Mouse (Mus musculus) neural tube, embryonic 13.5 days (tissue): ENCODE results near the gene Ropn1l. TPM values are rescaled to one million over a fixed set of nuclear protein-coding genes. Genes with fewer than 3 reads are reported as not detected.

Source experiments
- ATAC-seq: fragments of 200-750 bp; cut with Nextera tagmentation; 2 replicates; pipeline ENCODE4 v1.8.0; 2017; ENCODE audit warnings: low read depth, mild to moderate bottlenecking, moderate TSS enrichment, moderate library complexity
- H3K27ac ChIP-seq: fragments of 300-500 bp; sonication (generic); replicated peaks from 2 replicates; pipeline ENCODE4 v1.5.1; 2015; ENCODE audit warnings: moderate library complexity, mild to moderate bottlenecking, inconsistent platforms
- H3K27me3 ChIP-seq: fragments of 300-500 bp; sonication (generic); 2 replicates; pipeline ENCODE4 v1.6.1; 2015; ENCODE audit warnings: mild to moderate bottlenecking, inconsistent platforms
- H3K36me3 ChIP-seq: fragments of 300-500 bp; sonication (generic); 2 replicates; pipeline ENCODE4 v1.6.1; 2015; ENCODE audit warnings: mild to moderate bottlenecking, inconsistent platforms
- H3K4me1 ChIP-seq: fragments of 300-500 bp; sonication (generic); replicated peaks from 2 replicates; pipeline ENCODE4 v1.6.1; 2015; ENCODE audit warnings: inconsistent platforms
- H3K4me2 ChIP-seq: fragments of 300-500 bp; sonication (generic); 2 replicates; pipeline ENCODE4 v1.6.1; 2015; ENCODE audit warnings: inconsistent platforms, mild to moderate bottlenecking, moderate library complexity
- H3K4me3 ChIP-seq: fragments of 300-500 bp; sonication (generic); 2 replicates; pipeline ENCODE4 v1.5.1; 2015; ENCODE audit warnings: mild to moderate bottlenecking, inconsistent platforms
- H3K9ac ChIP-seq: fragments of 300-500 bp; sonication (generic); 2 replicates; pipeline ENCODE4 v1.6.1; 2015; ENCODE audit warnings: moderate library complexity, mild to moderate bottlenecking, inconsistent platforms
- H3K9me3 ChIP-seq: fragments of 300-500 bp; sonication (generic); 2 replicates; pipeline ENCODE4 v1.6.1; 2016; ENCODE audit warnings: inconsistent platforms
- WGBS: fragments of 180-500 bp; shearing (Covaris S2); methylation state at CpG from one replicate; pipeline ENCODE4 v1.1.7; 2015; 5-methylcytosine and 5-hydroxymethylcytosine counted together
- polyA plus RNA-seq: library from polyadenylated mRNA; unstranded; fragments of >200 nt; fragmentation: Nextera tagmentation; extraction: Ambion mirVana; gene quantifications from 2 replicates; pipeline ENCODE4 v1.2.1, GENCODE M21; 2015

Ropn1l gene
- polyA plus RNA-seq, 1 experiment from 2014 or later, result 1.5 TPM

GRCm38 (mm10) chr15:31398769-31399168 lies 54.8 kb downstream of the Ropn1l start:
- Histone ChIP-seq H3K9ac (no peak overlapping the region), H3K4me2 (no peak overlapping the region), H3K27me3 (no peaks in the 10 kb centered on the region), H3K4me1 (peaks cover 16% of the 10 kb centered on the region), H3K4me3 (no peak overlapping the region), H3K9me3 (no peaks in the 10 kb centered on the region), H3K27ac (no peak overlapping the region), H3K36me3 (no peaks in the 10 kb centered on the region)
- no peak for ATAC-seq
- whole genome bisulfite sequencing, result 93% methylated on average over 13 of the region's 13 CpGs

- Histone ChIP-seq H3K4me1 (peaks cover 7% of the 10 kb centered on the region), H3K9me3 (no peaks in the 10 kb centered on the region), H3K27me3 (no peaks in the 10 kb centered on the region), H3K27ac (no peak overlapping the region), H3K4me3 (no peak overlapping the region), H3K4me2 (no peak overlapping the region), H3K9ac (no peak overlapping the region), H3K36me3 (no peaks in the 10 kb centered on the region)
- ATAC-seq, result no peak
- WGBS, result 81% methylated on average over 3 of the region's 3 CpGs
These were observed 56.2 kb downstream of the Ropn1l start for GRCm38 (mm10) chr15:31397379-31397778.

GRCm38 (mm10) chr15:31396755-31397154 lies 56.8 kb downstream of the Ropn1l start:
- H3K27ac ChIP-seq, result no peak overlapping the region
- no peak for ATAC-seq
- H3K27me3 ChIP-seq, result no peaks in the 10 kb centered on the region
- H3K36me3 ChIP-seq, result no peaks in the 10 kb centered on the region
- H3K4me3 ChIP-seq, result no peak overlapping the region
- no peaks in the 10 kb centered on the region for H3K9me3 ChIP-seq
- H3K4me2 ChIP-seq, result no peak overlapping the region
- peaks cover under 1% of the 10 kb centered on the region; the same call in 1 of the 2 replicates for H3K4me1 ChIP-seq
- no peak overlapping the region for H3K9ac ChIP-seq
- WGBS, result 84% methylated on average over 5 of the region's 5 CpGs

- Histone ChIP-seq H3K27me3 (no peaks in the 10 kb centered on the region), H3K4me1 (no peaks in the 10 kb centered on the region), H3K27ac (no peak overlapping the region), H3K4me3 (no peak overlapping the region), H3K4me2 (no peak overlapping the region), H3K9ac (no peak overlapping the region), H3K36me3 (no peaks in the 10 kb centered on the region), H3K9me3 (no peaks in the 10 kb centered on the region)
- no peak for ATAC-seq
- 90% methylated on average over 4 of the region's 4 CpGs for WGBS
These were observed 57.6 kb downstream of the Ropn1l start for GRCm38 (mm10) chr15:31395986-31396385.

GRCm38 (mm10) chr15:31393402-31393801 lies 60.1 kb downstream of the Ropn1l start:
- no peak overlapping the region for H3K27ac ChIP-seq
- no peaks in the 10 kb centered on the region for H3K27me3 ChIP-seq
- no peak overlapping the region for H3K9ac ChIP-seq
- no peak for ATAC-seq
- H3K4me3 ChIP-seq, result no peak overlapping the region
- no peaks in the 10 kb centered on the region for H3K36me3 ChIP-seq
- H3K4me2 ChIP-seq, result no peak overlapping the region
- no peaks in the 10 kb centered on the region for H3K9me3 ChIP-seq
- WGBS, result 92% methylated on average over 6 of the region's 6 CpGs
- H3K4me1 ChIP-seq, result no peaks in the 10 kb centered on the region

GRCm38 (mm10) chr15:31392705-31393104 lies 60.8 kb downstream of the Ropn1l start:
- WGBS, result 85% methylated on average over 7 of the region's 7 CpGs
- Histone ChIP-seq H3K27ac (no peak overlapping the region), H3K4me1 (no peaks in the 10 kb centered on the region)

GRCm38 (mm10) chr15:31392135-31392534 lies 61.4 kb downstream of the Ropn1l start:
- no peak overlapping the region for H3K4me2 ChIP-seq
- H3K27me3 ChIP-seq, result no peaks in the 10 kb centered on the region
- no peak overlapping the region for H3K4me3 ChIP-seq
- no peak overlapping the region for H3K9ac ChIP-seq
- no peak for ATAC-seq
- H3K4me1 ChIP-seq, result no peaks in the 10 kb centered on the region
- H3K27ac ChIP-seq, result no peak overlapping the region
- H3K9me3 ChIP-seq, result peaks cover 4% of the 10 kb centered on the region; the same call in 1 of the 2 replicates
- 91% methylated on average over 4 of the region's 4 CpGs for WGBS
- no peaks in the 10 kb centered on the region for H3K36me3 ChIP-seq

More at GRCm38 (mm10) chr15:31392705-31393104, 60.8 kb downstream of the Ropn1l start:
- H3K27me3 ChIP-seq, result no peaks in the 10 kb centered on the region
- H3K4me3 ChIP-seq, result no peak overlapping the region
- H3K4me2 ChIP-seq, result no peak overlapping the region
- H3K36me3 ChIP-seq, result no peaks in the 10 kb centered on the region
- no peak for ATAC-seq
- H3K9ac ChIP-seq, result no peak overlapping the region
- H3K9me3 ChIP-seq, result no peaks in the 10 kb centered on the region

Other genes starting within 250 kb of the Ropn1l start
- gene Dap, start 229.4 kb downstream of the Ropn1l start, polyA plus RNA-seq, result 33.4 and 34.7 TPM in 2 replicates
- 0.83 and 0.99 TPM in 2 replicates for gene Ankrd33b, start 86.0 kb downstream of the Ropn1l start, polyA plus RNA-seq
- gene March6, start 77.3 kb upstream of the Ropn1l start, polyA plus RNA-seq, result 58.2 and 61.3 TPM in 2 replicates
- gene Cmbl, start 111.7 kb upstream of the Ropn1l start, polyA plus RNA-seq, result 3.1 and 4.0 TPM in 2 replicates
- 542 and 545 TPM in 2 replicates for gene Cct5, start 148.1 kb upstream of the Ropn1l start, polyA plus RNA-seq
- 10.8 and 11.0 TPM in 2 replicates for gene Fam173b, start 148.1 kb upstream of the Ropn1l start, polyA plus RNA-seq